Mouse (Mus musculus) spleen, adult 2 months (tissue): ENCODE results near the gene Zic4.

Source experiments
- CTCF ChIP-seq: fragments of 200-500 bp; IDR thresholded peaks from 2 replicates; pipeline ENCODE4 v1.5.1; 2011; ENCODE audit warnings: mild to moderate bottlenecking, inconsistent platforms; ENCODE audit not compliant: insufficient read depth, insufficient read length, insufficient replicate concordance; ENCODE audit errors: extremely low read depth
- POLR2A ChIP-seq: fragments of 200-500 bp; IDR thresholded peaks from 2 replicates; pipeline ENCODE4 v1.6.1; 2011; ENCODE audit warnings: low read depth, low read length, inconsistent platforms

GRCm38 (mm10) chr9:91385561-91386430 lies 23.6 kb downstream of the Zic4 start:
- TF ChIP-seq CTCF (no peak), POLR2A (no peak)
